Mouse (Mus musculus) adrenal gland, adult 2 months (tissue): ENCODE measurements around the gene Rapgef4. TPM values are rescaled to one million over a fixed set of nuclear protein-coding genes. Genes with fewer than 3 reads are reported as not detected.
A peak's percentile ranks its signal among the peaks of the same experiment; 100 is the strongest.

Source experiments
- DNase-seq: peaks from one replicate; pipeline ENCODE4 v3.0.0; 2021
- polyA plus RNA-seq: library from polyadenylated mRNA; depleted of rRNA; stranded (reverse); fragments of >200 nt; gene quantifications from 2 replicates; pipeline ENCODE4 v1.2.3, GENCODE M21; 2012
- total RNA-seq, 2 experiments: library from RNA; stranded (reverse); gene quantifications; 2 replicates each; pipeline ENCODE4 v1.2.3; 2021

The Rapgef4 gene
- total and polyA plus RNA-seq, 3 experiments: 109 to 271 (median 137) TPM

GRCm38 (mm10) chr2:72149059-72149458 is 168.0 kb downstream of the Rapgef4 start:
- DNase-seq: peak; percentile 61

GRCm38 (mm10) chr2:72151792-72152554 is 170.9 kb downstream of the Rapgef4 start:
- DNase-seq: no peak

GRCm38 (mm10) chr2:72152746-72153145 is 171.7 kb downstream of the Rapgef4 start:
- DNase-seq: no peak

GRCm38 (mm10) chr2:72153851-72154250 is 172.8 kb downstream of the Rapgef4 start:
- DNase-seq: no peak

GRCm38 (mm10) chr2:72155102-72155773 is 174.2 kb downstream of the Rapgef4 start:
- no peak for DNase-seq

GRCm38 (mm10) chr2:72156484-72156883 is 175.4 kb downstream of the Rapgef4 start:
- no peak for DNase-seq

GRCm38 (mm10) chr2:72157561-72157960 is 176.5 kb downstream of the Rapgef4 start:
- DNase-seq: no peak

GRCm38 (mm10) chr2:72158045-72158444 is 177.0 kb downstream of the Rapgef4 start:
- no peak for DNase-seq

- DNase-seq: no peak
Observed at GRCm38 (mm10) chr2:72158691-72159225, 177.7 kb downstream of the Rapgef4 start.

GRCm38 (mm10) chr2:72159281-72159680 is 178.2 kb downstream of the Rapgef4 start:
- DNase-seq: no peak

GRCm38 (mm10) chr2:72165136-72165854 is 184.3 kb downstream of the Rapgef4 start:
- no peak for DNase-seq

- no peak for DNase-seq
Observed at GRCm38 (mm10) chr2:72169451-72170100, 188.5 kb downstream of the Rapgef4 start.

GRCm38 (mm10) chr2:72170546-72170945 is 189.5 kb downstream of the Rapgef4 start:
- no peak for DNase-seq

- DNase-seq: no peak
Observed at GRCm38 (mm10) chr2:72171204-72171603, 190.2 kb downstream of the Rapgef4 start.

GRCm38 (mm10) chr2:72173010-72173409 is 192.0 kb downstream of the Rapgef4 start:
- no peak for DNase-seq

- DNase-seq: no peak
Observed at GRCm38 (mm10) chr2:72173844-72174243, 192.8 kb downstream of the Rapgef4 start.

GRCm38 (mm10) chr2:72175536-72175935 is 194.5 kb downstream of the Rapgef4 start:
- peak; percentile 40 for DNase-seq

- DNase-seq: peak; percentile 48
Observed at GRCm38 (mm10) chr2:72175971-72176370, 194.9 kb downstream of the Rapgef4 start.

- no peak for DNase-seq
Observed at GRCm38 (mm10) chr2:72177214-72178023, 196.4 kb downstream of the Rapgef4 start.

- no peak for DNase-seq
Observed at GRCm38 (mm10) chr2:72178025-72178424, 197.0 kb downstream of the Rapgef4 start.

- no peak for DNase-seq
Observed at GRCm38 (mm10) chr2:72178515-72178914, 197.5 kb downstream of the Rapgef4 start.
